20 mouse cellular contexts compared by ENCODE assay signal in genomic region chr15:100912676-100913266, GRCm38 (mm10). TPM values are rescaled to one million over a fixed set of nuclear protein-coding genes. Genes with fewer than 3 reads are reported as not detected.
DNase-seq lines count a peak whose midpoint lies in the region; ATAC-seq and TF ChIP-seq lines count a peak whose summit lies in the region.
"Had no signal": no experiment of that assay in that cellular context is flagged by ENCODE, and none has a peak within 500 bp of the region (broad histone marks: within the 10 kb centered on the region; RNA-seq: fewer than 3 reads in every experiment).

No protein-coding gene starts in this region.

- no peak for TF ChIP-seq EP300 in CH12.LX (IDR thresholded peaks at IDR 0.05; ENCODE audit: low read length)

- ATAC-seq in forebrain, embryonic 13.5 days, result no peak
- ATAC-seq: intestine, embryonic 16.5 days had no signal

- dilution Hi-C loops in CH12.LX (cut with MboI; ENCODE audit: extremely low pct_ligation_motif_present, extremely low pct_unique_long_range_greater_than_20kb, low sequenced_read_pairs), result no loop called here

- peaks cover 0 to 7% of the 10 kb centered on the region in 2 experiments; a peak in 2 of 4 replicates for H3K4me1 ChIP-seq in CH12.LX (ENCODE audit: control insufficient read depth in 1 of 2, insufficient read depth in 2 of 2)
- H3K4me1 ChIP-seq in forebrain, embryonic 13.5 days, result peaks cover 38% of the 10 kb centered on the region

- H3K9ac ChIP-seq in CH12.LX (ENCODE audit: insufficient read depth, low read depth), result no peak overlapping the region
- H3K9ac ChIP-seq in forebrain, embryonic 13.5 days, result no peak overlapping the region
- H3K9ac ChIP-seq: forebrain, embryonic 15.5 days; heart, embryonic 15.5 days; hindbrain, embryonic 14.5 days had no signal

- no peak for TF ChIP-seq POLR2A in CH12.LX (IDR thresholded peaks at IDR 0.05; ENCODE audit: low read depth, low read length)

- TF ChIP-seq RAD21 in CH12.LX (IDR thresholded peaks at IDR 0.05; ENCODE audit: low read depth, low read length), result no peak

- H3K27me3 ChIP-seq in CH12.LX (replicated peaks), result peaks cover 11% of the 10 kb centered on the region
- no peaks in the 10 kb centered on the region for H3K27me3 ChIP-seq in splenic B cell, adult 2 months (ENCODE audit: control insufficient read depth, insufficient read depth, low read length, poor library complexity, severe bottlenecking)
- no peaks in the 10 kb centered on the region for H3K27me3 ChIP-seq in forebrain, embryonic 13.5 days
- H3K27me3 ChIP-seq: forebrain, embryonic 15.5 days had no signal

- H3K4me3 ChIP-seq in CH12.LX (replicated peaks in 1 of 3; ENCODE audit: low read depth in 2 of 3, low read length in 2 of 3, poor library complexity in 1 of 3), result no peak overlapping the region
- H3K4me3 ChIP-seq in forebrain, embryonic 13.5 days, result no peak overlapping the region
- H3K4me3 ChIP-seq: embryonic facial prominence, embryonic 10.5 days; forebrain, embryonic 15.5 days; heart, embryonic 15.5 days had no signal

- WGBS in forebrain, embryonic 13.5 days, result 94% methylated on average over 3 of the region's 3 CpGs

- no peak overlapping the region for H3K4me2 ChIP-seq in CH12.LX (ENCODE audit: insufficient read depth, low read depth, poor library complexity, severe bottlenecking)
- no peak overlapping the region for H3K4me2 ChIP-seq in forebrain, embryonic 13.5 days
- H3K4me2 ChIP-seq: forebrain, embryonic 15.5 days; heart, embryonic 11.5 days; heart, embryonic 15.5 days; hindbrain, embryonic 14.5 days had no signal

- DNase-seq in cerebellum, postnatal 14 days, result peak; percentile 59 to 68
- no peak for DNase-seq in cerebellum, postnatal 4 days (ENCODE audit: low spot score in 2 of 2)
- DNase-seq in A20 (ENCODE audit: low read depth, low spot score) (peak; percentile 52), CH12.LX (ENCODE audit: extremely low read depth) (peak; percentile 35)
- peak; percentile 38 for DNase-seq in splenic B cell, adult 2 months (ENCODE audit: low read depth, low spot score)
- no peak for DNase-seq in urinary bladder, postnatal 10 days (ENCODE audit: low spot score)
- DNase-seq: adrenal gland, postnatal 10 days; gastrocnemius, postnatal 10 days; heart, adult 18-20 months; heart, postnatal 14 days; kidney, adult 8-10 months had no signal

- no peak for TF ChIP-seq CTCF in CH12.LX (conservative IDR thresholded peaks at IDR 0.05 in 1 of 2, IDR thresholded peaks at IDR 0.05 in 1 of 2; ENCODE audit: low read depth in 2 of 2, low read length in 2 of 2)

- H3K79me2 ChIP-seq in CH12.LX (replicated peaks; ENCODE audit: control insufficient read depth, extremely low read depth, insufficient read depth, poor library complexity, severe bottlenecking), result no peaks in the 10 kb centered on the region

- H3K9me3 ChIP-seq in CH12.LX (replicated peaks; ENCODE audit: low read length), result peaks cover 2% of the 10 kb centered on the region
- H3K9me3 ChIP-seq in forebrain, embryonic 13.5 days (replicated peaks), result no peaks in the 10 kb centered on the region
- H3K9me3 ChIP-seq: forebrain, embryonic 15.5 days; heart, embryonic 15.5 days had no signal

- no peaks in the 10 kb centered on the region for H3K36me3 ChIP-seq in CH12.LX (replicated peaks in 1 of 2; ENCODE audit: control insufficient read depth in 1 of 2, insufficient read depth in 1 of 2, low read length in 1 of 2)
- no peaks in the 10 kb centered on the region for H3K36me3 ChIP-seq in splenic B cell, adult 2 months (ENCODE audit: control insufficient read depth, insufficient read depth, low read length, poor library complexity, severe bottlenecking)
- no peaks in the 10 kb centered on the region for H3K36me3 ChIP-seq in forebrain, embryonic 13.5 days (ENCODE audit: poor library complexity, severe bottlenecking)
- H3K36me3 ChIP-seq: embryonic facial prominence, embryonic 10.5 days; forebrain, embryonic 15.5 days; heart, embryonic 15.5 days had no signal

- H3K27ac ChIP-seq in CH12.LX (ENCODE audit: insufficient read depth, low read depth), result no peak overlapping the region
- H3K27ac ChIP-seq in forebrain, embryonic 13.5 days, result no peak overlapping the region
- H3K27ac ChIP-seq: embryonic facial prominence, embryonic 10.5 days; forebrain, embryonic 15.5 days; heart, embryonic 15.5 days; hindbrain, embryonic 14.5 days; kidney, postnatal 0 days had no signal

- in situ Hi-C loops in CH12.LX (cut with MboI; ENCODE audit: low pct_ligation_motif_present, low pct_unique_long_range_greater_than_20kb, low sequenced_read_pairs), result no loop called here

TF ChIP-seq in CH12.LX, 34 proteins besides CTCF, POLR2A, EP300 and RAD21:
- TF ChIP-seq JUND (conservative IDR thresholded peaks at IDR 0.05; ENCODE audit: low read depth, low read length) (peak; percentile 34; the same call in 1 of the 2 replicates), SIN3A (IDR thresholded peaks at IDR 0.05; ENCODE audit: low read length) (no peak)

RNA-seq across cellular contexts. Expression of gene Scn8a, which starts 43.1 kb away (rescaled TPM):
- 0.04 and 0.13 TPM in 2 replicates for total RNA-seq in CH12.LX (2012; rRNA removed)
- 0.09 and 0.15 TPM in 2 replicates for total RNA-seq in CH12.LX (2014; rRNA removed)
- 0.39 and 0.44 TPM in 2 replicates for polyA plus RNA-seq in CH12.LX (2012; ENCODE audit: insufficient read length, low read depth)
- polyA plus RNA-seq in forebrain, embryonic 13.5 days (2015; fragmentation: Nextera tagmentation; extraction: Ambion mirVana), result 13.3 and 17.1 TPM in 2 replicates
- total RNA-seq: heart, adult 18-20 months; hematopoietic stem cell, adult 5-6 weeks had no signal

Comparison
In these comparisons a context has a peak if more than half of its experiments do, and no peak if none do; other contexts are left out.
1. DNase-seq: peak in cerebellum, postnatal 14 days (2 of 2), A20 (single experiment), CH12.LX (single experiment) and splenic B cell, adult 2 months (single experiment); none in cerebellum, postnatal 4 days (0 of 2) and urinary bladder, postnatal 10 days (single experiment).